In genomic region chr15:85180368-85180767, GRCm38 (mm10) we compare ENCODE assay signal across 19 mouse cellular contexts. TPM values are rescaled to one million over a fixed set of nuclear protein-coding genes. Genes with fewer than 3 reads are reported as not detected.
A peak's percentile ranks its signal among the peaks of the same experiment; 100 is the strongest.
DNase-seq lines count a peak whose midpoint lies in the region; ATAC-seq and TF ChIP-seq lines count a peak whose summit lies in the region.
"Had no signal": no experiment of that assay in that cellular context is flagged by ENCODE, and none has a peak within 500 bp of the region (broad histone marks: within the 10 kb centered on the region; RNA-seq: fewer than 3 reads in every experiment).

No protein-coding gene starts in this region.

- H3K27me3 ChIP-seq in heart, embryonic 10.5 days (ENCODE audit: insufficient read depth, poor library complexity, severe bottlenecking) = 0 out of 2 replicates have a peak, but pooled peaks cover 4% of the 10 kb centered on the region
- H3K27me3 ChIP-seq in kidney, postnatal 0 days (ENCODE audit: insufficient read depth, low read length) = no peaks in the 10 kb centered on the region
- H3K27me3 ChIP-seq in kidney, adult 2 months (replicated peaks; ENCODE audit: control insufficient read depth, insufficient read depth, low read length) = no peaks in the 10 kb centered on the region
- 0 out of 2 replicates have a peak, but pooled peaks cover 4% of the 10 kb centered on the region for H3K27me3 ChIP-seq in embryonic facial prominence, embryonic 14.5 days (replicated peaks; ENCODE audit: control insufficient read depth, insufficient read depth, low read length)
- no peaks in the 10 kb centered on the region for H3K27me3 ChIP-seq in limb, embryonic 13.5 days
- H3K27me3 ChIP-seq: hindbrain, embryonic 13.5 days had no signal

- DNase-seq in heart, embryonic 10.5 days (ENCODE audit: low spot score) = no peak
- DNase-seq in heart, postnatal 36 days = no peak
- DNase-seq in kidney, postnatal 0 days (ENCODE audit: low spot score) = no peak
- DNase-seq in kidney, adult 2 months = no peak
- DNase-seq in embryonic facial prominence, embryonic 14.5 days (ENCODE audit: low spot score) = peak; percentile 76
- DNase-seq in ovary, postnatal 14 days (ENCODE audit: low spot score) = no peak
- DNase-seq in cerebellum, adult 11-12 months = no peak
- DNase-seq: adrenal gland, postnatal 25 days; kidney, postnatal 25 days; liver, postnatal 0 days; right cerebral cortex, adult 18-20 months; thymus, adult 18-20 months had no signal

- no peak overlapping the region for H3K9ac ChIP-seq in kidney, postnatal 0 days (ENCODE audit: low read depth, low read length)
- peak overlapping the region; percentile 20; the same call in 1 of the 2 replicates for H3K9ac ChIP-seq in embryonic facial prominence, embryonic 14.5 days (ENCODE audit: low read depth, low read length)
- H3K9ac ChIP-seq in limb, embryonic 13.5 days = no peak overlapping the region
- H3K9ac ChIP-seq: hindbrain, embryonic 13.5 days; liver, postnatal 0 days had no signal

- H3K9me3 ChIP-seq in heart, embryonic 10.5 days = no peaks in the 10 kb centered on the region
- H3K9me3 ChIP-seq in kidney, postnatal 0 days (replicated peaks; ENCODE audit: low read length) = no peaks in the 10 kb centered on the region
- no peaks in the 10 kb centered on the region for H3K9me3 ChIP-seq in embryonic facial prominence, embryonic 14.5 days (ENCODE audit: control insufficient read depth, low read length)
- peaks cover 6% of the 10 kb centered on the region; the same call in 1 of the 2 replicates for H3K9me3 ChIP-seq in limb, embryonic 13.5 days
- H3K9me3 ChIP-seq: hindbrain, embryonic 13.5 days had no signal

- TF ChIP-seq POLR2A in kidney, adult 2 months (IDR thresholded peaks at IDR 0.05; ENCODE audit: low read depth, low read length) = no peak

- H3K4me2 ChIP-seq in kidney, postnatal 0 days (ENCODE audit: low read length) = no peak overlapping the region
- no peak overlapping the region for H3K4me2 ChIP-seq in embryonic facial prominence, embryonic 14.5 days (ENCODE audit: low read depth, low read length)
- no peak overlapping the region for H3K4me2 ChIP-seq in limb, embryonic 13.5 days (replicated peaks)
- H3K4me2 ChIP-seq: hindbrain, embryonic 13.5 days had no signal

- TF ChIP-seq CTCF in kidney, postnatal 0 days (IDR thresholded peaks at IDR 0.05; ENCODE audit: low read depth) = no peak
- TF ChIP-seq CTCF in kidney, adult 2 months (conservative IDR thresholded peaks at IDR 0.05; ENCODE audit: insufficient read depth, insufficient read length, low read depth, low read length) = no peak

- H3K36me3 ChIP-seq in heart, embryonic 10.5 days = no peaks in the 10 kb centered on the region
- H3K36me3 ChIP-seq in kidney, postnatal 0 days (ENCODE audit: insufficient read depth, low read length) = no peaks in the 10 kb centered on the region
- H3K36me3 ChIP-seq in kidney, adult 2 months (ENCODE audit: control insufficient read depth, insufficient read depth, low read length) = no peaks in the 10 kb centered on the region; the same call in 1 of the 2 replicates
- H3K36me3 ChIP-seq in embryonic facial prominence, embryonic 14.5 days (ENCODE audit: control insufficient read depth, insufficient read depth, low read length) = no peaks in the 10 kb centered on the region
- H3K36me3 ChIP-seq in limb, embryonic 13.5 days = no peaks in the 10 kb centered on the region
- H3K36me3 ChIP-seq: hindbrain, embryonic 13.5 days had no signal

- peaks cover 44% of the 10 kb centered on the region for H3K4me1 ChIP-seq in heart, embryonic 10.5 days
- no peaks in the 10 kb centered on the region for H3K4me1 ChIP-seq in kidney, postnatal 0 days (replicated peaks; ENCODE audit: insufficient read depth, low read length)
- no peaks in the 10 kb centered on the region for H3K4me1 ChIP-seq in kidney, adult 2 months (ENCODE audit: control insufficient read depth, insufficient read depth, low read length)
- H3K4me1 ChIP-seq in embryonic facial prominence, embryonic 14.5 days (ENCODE audit: control insufficient read depth, insufficient read depth, low read length) = peaks cover 34% of the 10 kb centered on the region
- H3K4me1 ChIP-seq in limb, embryonic 13.5 days = peaks cover 45% of the 10 kb centered on the region
- H3K4me1 ChIP-seq: megakaryocyte, embryonic 14.5 days had no signal

- no peak overlapping the region for H3K4me3 ChIP-seq in heart, embryonic 10.5 days
- H3K4me3 ChIP-seq in kidney, postnatal 0 days (replicated peaks; ENCODE audit: low read depth, low read length) = no peak overlapping the region
- H3K4me3 ChIP-seq in kidney, adult 2 months (ENCODE audit: insufficient read depth, low read depth, low read length) = no peak overlapping the region
- H3K4me3 ChIP-seq in embryonic facial prominence, embryonic 14.5 days (ENCODE audit: low read depth, low read length) = no peak overlapping the region
- no peak overlapping the region for H3K4me3 ChIP-seq in limb, embryonic 13.5 days
- H3K4me3 ChIP-seq: hindbrain, embryonic 13.5 days; megakaryocyte, embryonic 14.5 days had no signal

- no peak for ATAC-seq in kidney, postnatal 0 days (replicated peaks; ENCODE audit: low FRiP score, low read depth)
- no peak for ATAC-seq in embryonic facial prominence, embryonic 14.5 days (ENCODE audit: low read depth)
- ATAC-seq in limb, embryonic 13.5 days (ENCODE audit: low FRiP score, low read depth) = no peak
- ATAC-seq: liver, postnatal 0 days had no signal

- intact Hi-C loops in heart, postnatal 36 days (cut with DNase I) = no loop called here

- peak overlapping the region; percentile 62; the same call in 1 of the 2 replicates for H3K27ac ChIP-seq in heart, embryonic 10.5 days
- H3K27ac ChIP-seq in kidney, postnatal 0 days = peak overlapping the region; percentile 54; the same call in 1 of the 2 replicates
- H3K27ac ChIP-seq in kidney, adult 2 months (ENCODE audit: insufficient read depth, low read depth, low read length) = no peak overlapping the region
- H3K27ac ChIP-seq in embryonic facial prominence, embryonic 14.5 days (replicated peaks; ENCODE audit: low read depth, low read length) = peak overlapping the region; percentile 85
- peak overlapping the region; percentile 77; the same call in 1 of the 2 replicates for H3K27ac ChIP-seq in limb, embryonic 13.5 days
- H3K27ac ChIP-seq: hindbrain, embryonic 13.5 days had no signal

RNA-seq across cellular contexts. Expression of gene Fbln1, which starts 25.4 kb away (rescaled TPM):
- 146 and 177 TPM in 2 replicates for polyA plus RNA-seq in heart, embryonic 10.5 days (2016; fragmentation: Nextera tagmentation; extraction: Ambion mirVana)
- 10 to 100 TPM; 88.9 to 98.0 TPM for total RNA-seq in heart, postnatal 36 days (2021)
- polyA plus RNA-seq in kidney, postnatal 0 days (2015; fragmentation: Nextera tagmentation; extraction: Ambion mirVana) = 114 and 118 TPM in 2 replicates
- polyA plus RNA-seq in kidney, adult 2 months (2012; rRNA removed) = 16.9 and 29.5 TPM in 2 replicates
- 235 and 267 TPM in 2 replicates for polyA plus RNA-seq in embryonic facial prominence, embryonic 14.5 days (2014; fragmentation: Nextera tagmentation; extraction: Ambion mirVana)
- 217 and 232 TPM in 2 replicates for polyA plus RNA-seq in limb, embryonic 13.5 days (2015; fragmentation: Nextera tagmentation; extraction: Ambion mirVana)
- total RNA-seq: neutrophil, adult 5-6 weeks had no signal

RNA-seq across cellular contexts. Expression of gene Ribc2, which starts 48.5 kb away (rescaled TPM):
- 0.15 TPM in 1 of 2 replicates, not detected in the other for polyA plus RNA-seq in heart, embryonic 10.5 days (2016; fragmentation: Nextera tagmentation; extraction: Ambion mirVana)
- not detected for total RNA-seq in heart, postnatal 36 days (2021)
- polyA plus RNA-seq in kidney, postnatal 0 days (2015; fragmentation: Nextera tagmentation; extraction: Ambion mirVana) = 0.41 and 0.61 TPM in 2 replicates
- polyA plus RNA-seq in kidney, adult 2 months (2012; rRNA removed) = 0.16 and 0.17 TPM in 2 replicates
- polyA plus RNA-seq in embryonic facial prominence, embryonic 14.5 days (2014; fragmentation: Nextera tagmentation; extraction: Ambion mirVana) = 0.67 and 0.69 TPM in 2 replicates
- polyA plus RNA-seq in limb, embryonic 13.5 days (2015; fragmentation: Nextera tagmentation; extraction: Ambion mirVana) = 0.83 and 1.3 TPM in 2 replicates
- total RNA-seq: adrenal gland, postnatal 25 days; common myeloid progenitor, adult 5-6 weeks; granulocyte monocyte progenitor cell, adult 5-6 weeks; neutrophil, adult 5-6 weeks had no signal
- polyA plus RNA-seq: C2C12; liver, postnatal 0 days had no signal

RNA-seq across cellular contexts. Expression of gene Smc1b, which starts 48.6 kb away (rescaled TPM):
- polyA plus RNA-seq in heart, embryonic 10.5 days (2016; fragmentation: Nextera tagmentation; extraction: Ambion mirVana) = 0.11 and 0.20 TPM in 2 replicates
- not detected for total RNA-seq in heart, postnatal 36 days (2021)
- 0.15 and 0.29 TPM in 2 replicates for polyA plus RNA-seq in kidney, postnatal 0 days (2015; fragmentation: Nextera tagmentation; extraction: Ambion mirVana)
- not detected in 2 replicates for polyA plus RNA-seq in kidney, adult 2 months (2012; rRNA removed)
- 0.17 and 0.30 TPM in 2 replicates for polyA plus RNA-seq in embryonic facial prominence, embryonic 14.5 days (2014; fragmentation: Nextera tagmentation; extraction: Ambion mirVana)
- polyA plus RNA-seq in limb, embryonic 13.5 days (2015; fragmentation: Nextera tagmentation; extraction: Ambion mirVana) = 0.18 and 0.24 TPM in 2 replicates
- total RNA-seq: adrenal gland, postnatal 25 days; granulocyte monocyte progenitor cell, adult 5-6 weeks; neutrophil, adult 5-6 weeks had no signal
